Mouse (Mus musculus) heart, embryonic 12.5 days (tissue): ENCODE data around the gene Gpr39. TPM values are rescaled to one million over a fixed set of nuclear protein-coding genes. Genes with fewer than 3 reads are reported as not detected.

ENCODE experiments used
- ATAC-seq: fragments of 200-750 bp; cut with Nextera tagmentation; 2 replicates; pipeline ENCODE4 v1.8.0; 2017; ENCODE audit warnings: moderate TSS enrichment, moderate library complexity; ENCODE audit not compliant: insufficient number of reproducible peaks, low FRiP score
- H3K27ac ChIP-seq: fragments of 300-500 bp; sonication (generic); 2 replicates; pipeline ENCODE4 v1.5.1; 2016; ENCODE audit warnings: mild to moderate bottlenecking, moderate library complexity; ENCODE audit not compliant: poor library complexity, severe bottlenecking
- H3K27me3 ChIP-seq: fragments of 300-500 bp; sonication (generic); replicated peaks from 2 replicates; pipeline ENCODE4 v1.6.1; 2016; ENCODE audit warnings: mild to moderate bottlenecking, moderate library complexity
- H3K36me3 ChIP-seq: fragments of 300-500 bp; sonication (generic); 2 replicates; pipeline ENCODE4 v1.6.1; 2016; ENCODE audit warnings: mild to moderate bottlenecking, moderate library complexity
- H3K4me1 ChIP-seq: fragments of 300-500 bp; sonication (generic); replicated peaks from 2 replicates; pipeline ENCODE4 v1.6.1; 2016; ENCODE audit warnings: mild to moderate bottlenecking
- H3K4me2 ChIP-seq: fragments of 300-500 bp; sonication (generic); 2 replicates; pipeline ENCODE4 v1.6.1; 2016; ENCODE audit warnings: mild to moderate bottlenecking, moderate library complexity
- H3K4me3 ChIP-seq: fragments of 300-500 bp; sonication (generic); 2 replicates; pipeline ENCODE4 v1.5.1; 2016; ENCODE audit warnings: mild to moderate bottlenecking
- H3K9ac ChIP-seq: fragments of 300-500 bp; sonication (generic); 2 replicates; pipeline ENCODE4 v1.6.1; 2016; ENCODE audit warnings: mild to moderate bottlenecking, moderate library complexity
- H3K9me3 ChIP-seq: fragments of 300-500 bp; sonication (generic); replicated peaks from 2 replicates; pipeline ENCODE4 v1.6.1; 2016; ENCODE audit warnings: mild to moderate bottlenecking, moderate library complexity
- WGBS: fragments of 180-500 bp; shearing (Covaris S2); methylation state at CpG from one replicate; pipeline ENCODE4 v1.1.7; 2016; 5-methylcytosine and 5-hydroxymethylcytosine counted together
- polyA plus RNA-seq: library from polyadenylated mRNA; unstranded; fragments of >200 nt; fragmentation: Nextera tagmentation; extraction: Ambion mirVana; gene quantifications from 2 replicates; pipeline ENCODE4 v1.2.1, GENCODE M21; 2016

The Gpr39 gene
- polyA plus RNA-seq, 1 experiment from 2014 or later, result 2.6 TPM

GRCm38 (mm10) chr1:125729731-125730536 lies 53.1 kb downstream of the Gpr39 start:
- no peaks in the 10 kb centered on the region for H3K9me3 ChIP-seq
- no peak overlapping the region for H3K4me3 ChIP-seq
- H3K9ac ChIP-seq, result no peak overlapping the region
- H3K27me3 ChIP-seq, result no peaks in the 10 kb centered on the region
- no peak overlapping the region for H3K4me2 ChIP-seq
- no peak for ATAC-seq
- H3K4me1 ChIP-seq, result no peaks in the 10 kb centered on the region
- no peak overlapping the region for H3K27ac ChIP-seq
- 63% methylated on average over 13 of the region's 13 CpGs for whole genome bisulfite sequencing
- no peaks in the 10 kb centered on the region for H3K36me3 ChIP-seq

GRCm38 (mm10) chr1:125730537-125730880 lies 53.7 kb downstream of the Gpr39 start:
- no peak overlapping the region for H3K4me2 ChIP-seq
- no peak overlapping the region for H3K9ac ChIP-seq
- H3K4me1 ChIP-seq, result no peaks in the 10 kb centered on the region
- H3K27ac ChIP-seq, result no peak overlapping the region
- no peak for ATAC-seq
- no peaks in the 10 kb centered on the region for H3K36me3 ChIP-seq
- no peaks in the 10 kb centered on the region for H3K27me3 ChIP-seq
- no peak overlapping the region for H3K4me3 ChIP-seq
- 71% methylated on average over 6 of the region's 6 CpGs for WGBS
- H3K9me3 ChIP-seq, result no peaks in the 10 kb centered on the region

DNA sequence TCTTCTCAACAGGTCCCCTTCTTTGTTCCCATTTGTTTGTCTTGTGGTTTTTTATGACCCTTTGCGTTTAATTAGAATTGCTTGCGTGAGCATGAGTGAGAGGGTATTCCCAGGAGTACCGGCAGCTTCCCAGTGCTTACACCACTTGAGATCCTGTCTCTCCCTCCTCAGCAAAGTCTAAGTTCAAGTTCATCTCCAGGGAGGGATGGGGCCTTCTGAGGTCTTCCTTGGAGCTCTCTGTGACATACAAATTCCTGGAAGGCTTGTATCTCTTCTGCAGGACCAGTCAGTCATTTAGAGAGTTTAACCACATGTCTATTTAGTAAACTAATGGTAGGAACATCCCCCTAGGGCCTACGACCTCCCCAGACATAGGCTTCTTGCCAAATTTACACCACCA lies 55.1 kb downstream of the Gpr39 start:
- Histone ChIP-seq H3K27me3 (no peaks in the 10 kb centered on the region), H3K4me1 (no peaks in the 10 kb centered on the region), H3K4me2 (no peak overlapping the region), H3K27ac (no peak overlapping the region), H3K9me3 (no peaks in the 10 kb centered on the region), H3K36me3 (no peaks in the 10 kb centered on the region), H3K9ac (no peak overlapping the region), H3K4me3 (no peak overlapping the region)
- no peak for ATAC-seq
- WGBS, result 86% methylated on average over 4 of the region's 4 CpGs

GRCm38 (mm10) chr1:125744766-125745165 lies 68.0 kb downstream of the Gpr39 start:
- Histone ChIP-seq H3K27ac (no peak overlapping the region), H3K27me3 (no peaks in the 10 kb centered on the region), H3K4me2 (no peak overlapping the region), H3K4me1 (no peaks in the 10 kb centered on the region), H3K36me3 (no peaks in the 10 kb centered on the region), H3K4me3 (no peak overlapping the region), H3K9ac (no peak overlapping the region), H3K9me3 (no peaks in the 10 kb centered on the region)
- 83% methylated on average over 4 of the region's 4 CpGs for WGBS
- ATAC-seq, result no peak

GRCm38 (mm10) chr1:125755335-125755996 lies 78.7 kb downstream of the Gpr39 start:
- Histone ChIP-seq H3K27ac (no peak overlapping the region), H3K9me3 (no peaks in the 10 kb centered on the region), H3K4me2 (no peak overlapping the region), H3K36me3 (no peaks in the 10 kb centered on the region), H3K4me3 (no peak overlapping the region), H3K4me1 (peaks cover 8% of the 10 kb centered on the region), H3K27me3 (no peaks in the 10 kb centered on the region), H3K9ac (no peak overlapping the region)
- WGBS, result 76% methylated on average over 4 of the region's 4 CpGs
- no peak for ATAC-seq

DNA sequence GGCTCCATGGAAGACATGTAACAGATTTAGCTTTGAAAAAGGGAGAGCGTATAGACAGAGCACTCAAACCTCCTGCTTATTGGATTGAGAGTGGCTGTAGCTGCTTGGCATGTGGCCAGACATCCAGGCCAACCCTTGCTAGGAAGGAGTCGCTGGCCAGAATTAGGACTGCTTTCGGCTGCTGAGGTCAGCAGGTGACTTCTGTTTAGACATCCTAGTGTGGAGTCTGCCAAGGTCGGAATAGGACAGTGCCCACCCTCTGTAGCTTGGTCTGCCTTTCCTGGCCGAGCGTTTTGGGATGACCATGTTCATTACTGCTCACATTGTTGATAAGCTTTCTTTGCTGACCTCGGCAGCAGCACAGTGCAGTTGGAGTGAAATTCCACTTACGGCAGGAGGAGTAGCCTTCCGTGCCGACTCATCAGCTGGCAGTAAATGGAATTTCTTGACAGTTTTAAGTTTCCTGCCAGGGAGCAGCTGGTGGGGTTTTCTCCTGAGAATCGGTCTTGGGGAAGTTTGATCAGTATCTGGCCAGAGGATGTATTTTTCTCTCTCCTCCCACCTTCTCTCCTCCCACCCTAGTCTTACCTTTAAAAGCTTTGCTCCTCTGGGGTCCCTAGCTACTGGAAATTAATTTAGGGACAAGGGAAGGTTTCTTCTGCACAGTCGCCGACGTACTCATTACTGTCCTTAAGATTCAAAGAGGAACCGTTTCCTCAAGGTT lies 83.3 kb downstream of the Gpr39 start:
- Histone ChIP-seq H3K27me3 (no peaks in the 10 kb centered on the region), H3K9me3 (no peaks in the 10 kb centered on the region), H3K4me1 (peaks cover 8% of the 10 kb centered on the region), H3K4me3 (no peak overlapping the region), H3K36me3 (no peaks in the 10 kb centered on the region), H3K9ac (no peak overlapping the region), H3K27ac (no peak overlapping the region), H3K4me2 (peak overlapping the region; percentile 58)
- ATAC-seq, result no peak
- WGBS, result 43% methylated on average over 15 of the region's 15 CpGs

DNA sequence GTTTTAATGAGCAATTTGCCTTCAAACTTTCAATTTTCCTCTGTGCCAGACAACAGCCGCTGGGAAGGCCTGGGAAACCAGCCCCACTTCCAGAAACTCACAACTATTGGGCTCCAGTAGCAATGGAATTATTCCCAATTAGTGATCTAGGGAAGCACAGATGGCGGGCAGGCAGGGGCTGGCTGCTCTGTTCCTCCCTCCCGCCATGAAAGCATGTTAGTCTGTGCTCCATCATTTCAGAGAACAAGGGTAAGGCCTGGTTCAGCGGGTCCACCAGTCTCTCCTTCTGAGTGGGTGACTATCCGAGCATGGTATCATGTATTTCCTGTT lies 83.9 kb downstream of the Gpr39 start:
- WGBS, result 72% methylated on average over 5 of the region's 5 CpGs
- no peaks in the 10 kb centered on the region for H3K9me3 ChIP-seq

DNA sequence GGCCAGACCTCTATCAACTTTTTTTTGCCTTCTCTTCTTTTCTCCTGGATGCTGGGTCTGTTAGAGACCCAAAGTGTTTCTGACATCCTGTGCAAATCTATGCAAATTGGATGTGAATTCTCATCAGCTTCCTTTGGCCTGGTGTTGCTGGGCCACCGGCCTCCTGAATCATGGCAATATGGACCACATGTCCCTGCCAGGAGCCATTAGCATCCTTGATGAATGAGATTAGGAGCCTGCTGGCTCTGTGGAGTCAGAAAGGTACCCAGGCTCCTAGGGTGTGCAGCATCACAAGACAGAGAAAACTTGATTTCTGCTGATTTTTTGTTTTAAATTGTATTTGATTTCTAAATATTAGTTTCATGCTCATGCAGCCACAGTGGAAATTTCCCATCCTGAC lies 85.3 kb downstream of the Gpr39 start:
- H3K4me1 ChIP-seq, result peaks cover 8% of the 10 kb centered on the region
- no peaks in the 10 kb centered on the region for H3K27me3 ChIP-seq
- H3K27ac ChIP-seq, result no peak overlapping the region
- WGBS, result 61% methylated on average over 1 of the region's 1 CpGs
- H3K4me3 ChIP-seq, result no peak overlapping the region
- no peak for ATAC-seq
- H3K36me3 ChIP-seq, result no peaks in the 10 kb centered on the region
- no peak overlapping the region for H3K4me2 ChIP-seq
- H3K9me3 ChIP-seq, result no peaks in the 10 kb centered on the region
- H3K9ac ChIP-seq, result no peak overlapping the region

More for the DNA sequence above, 83.9 kb downstream of the Gpr39 start:
- Histone ChIP-seq H3K9ac (no peak overlapping the region), H3K27me3 (no peaks in the 10 kb centered on the region), H3K4me2 (no peak overlapping the region), H3K4me1 (peaks cover 8% of the 10 kb centered on the region), H3K36me3 (no peaks in the 10 kb centered on the region), H3K4me3 (no peak overlapping the region), H3K27ac (no peak overlapping the region)
- ATAC-seq, result no peak

DNA sequence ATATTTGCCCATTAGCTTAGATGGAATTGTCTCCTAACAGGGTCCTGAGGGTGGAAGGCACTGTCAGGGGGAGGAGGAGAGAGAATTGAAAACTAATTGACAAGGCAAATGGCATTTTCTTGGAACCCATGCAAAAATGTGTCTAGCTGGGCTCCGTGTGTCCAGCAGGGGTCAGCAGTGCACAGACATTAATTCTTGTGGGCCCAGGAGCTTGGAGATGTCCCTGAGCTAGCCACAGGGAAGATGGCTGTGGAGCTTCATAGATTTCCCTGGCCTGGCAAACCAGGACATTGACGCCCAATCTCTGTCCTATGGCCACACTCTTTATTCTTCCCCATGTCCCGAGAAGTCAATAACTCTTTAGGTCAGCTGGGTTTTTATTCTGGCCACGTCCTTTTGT lies 113.0 kb downstream of the Gpr39 start:
- Histone ChIP-seq H3K4me1 (no peaks in the 10 kb centered on the region), H3K9me3 (no peaks in the 10 kb centered on the region), H3K4me3 (no peak overlapping the region), H3K9ac (no peak overlapping the region), H3K4me2 (no peak overlapping the region), H3K36me3 (no peaks in the 10 kb centered on the region), H3K27me3 (no peaks in the 10 kb centered on the region), H3K27ac (no peak overlapping the region)
- 29% methylated on average over 4 of the region's 4 CpGs for WGBS
- ATAC-seq, result no peak

GRCm38 (mm10) chr1:125800506-125800905 lies 123.7 kb downstream of the Gpr39 start:
- Histone ChIP-seq H3K4me1 (no peaks in the 10 kb centered on the region), H3K27me3 (no peaks in the 10 kb centered on the region), H3K27ac (no peak overlapping the region), H3K4me2 (no peak overlapping the region), H3K9ac (no peak overlapping the region), H3K4me3 (no peak overlapping the region), H3K36me3 (no peaks in the 10 kb centered on the region), H3K9me3 (peaks cover 13% of the 10 kb centered on the region; the same call in 1 of the 2 replicates)
- no peak for ATAC-seq
- 84% methylated on average over 5 of the region's 5 CpGs for WGBS

DNA sequence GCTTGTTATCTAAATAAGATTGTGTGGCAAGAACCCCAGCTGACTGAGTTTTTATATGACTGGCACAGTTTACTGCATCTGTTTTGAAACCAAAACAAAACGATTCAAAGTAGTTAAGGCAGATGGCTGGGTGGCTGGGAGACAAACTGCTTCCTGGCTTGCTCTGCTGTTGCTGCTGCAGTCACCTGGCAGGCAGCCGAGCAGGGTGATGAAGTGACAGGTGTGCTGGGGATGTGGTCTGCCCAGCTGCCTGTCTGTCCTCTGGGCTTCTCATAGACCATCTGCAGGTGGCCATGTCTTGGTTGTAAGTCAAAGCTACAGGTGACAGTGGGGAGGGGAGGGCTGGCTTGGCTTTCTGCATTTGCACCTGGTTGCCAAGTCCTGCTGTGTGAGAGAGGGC lies 131.6 kb downstream of the Gpr39 start:
- no peak for ATAC-seq
- no peaks in the 10 kb centered on the region for H3K27me3 ChIP-seq
- H3K4me2 ChIP-seq, result no peak overlapping the region
- no peak overlapping the region for H3K9ac ChIP-seq
- no peak overlapping the region for H3K27ac ChIP-seq
- no peak overlapping the region for H3K4me3 ChIP-seq
- WGBS, result 69% methylated on average over 2 of the region's 2 CpGs
- no peaks in the 10 kb centered on the region for H3K4me1 ChIP-seq
- no peaks in the 10 kb centered on the region for H3K36me3 ChIP-seq
- H3K9me3 ChIP-seq, result 0 out of 2 replicates have a peak, but pooled peaks cover 3% of the 10 kb centered on the region
